In genomic region chr12:5363961-5364634, GRCm38 (mm10) we compare ENCODE assay signal across 12 mouse cellular contexts. TPM values are rescaled to one million over a fixed set of nuclear protein-coding genes. Genes with fewer than 3 reads are reported as not detected.
"Had no signal": no experiment of that assay in that cellular context is flagged by ENCODE, and none has a peak within 500 bp of the region (broad histone marks: within the 10 kb centered on the region; RNA-seq: fewer than 3 reads in every experiment).

No protein-coding gene starts in this region.

- H3K4me2 ChIP-seq: liver, embryonic 11.5 days; liver, embryonic 15.5 days had no signal

- H3K4me3 ChIP-seq: limb, embryonic 10.5 days; liver, embryonic 15.5 days had no signal

- DNase-seq: kidney, postnatal 10 days; kidney, postnatal 4 days; lung, adult 2 months; lung, postnatal 36 days; midbrain, embryonic 14.5 days; thymus, postnatal 4 days had no signal

- ATAC-seq: lung, postnatal 0 days had no signal

- H3K4me1 ChIP-seq: limb, embryonic 10.5 days; liver, embryonic 15.5 days had no signal

- H3K27me3 ChIP-seq: liver, embryonic 15.5 days had no signal

- H3K9me3 ChIP-seq: limb, embryonic 10.5 days; liver, embryonic 15.5 days had no signal

- H3K36me3 ChIP-seq: limb, embryonic 10.5 days; liver, embryonic 15.5 days had no signal

- H3K27ac ChIP-seq: limb, embryonic 10.5 days; liver, embryonic 15.5 days; stomach, postnatal 0 days had no signal

- H3K9ac ChIP-seq: liver, embryonic 15.5 days had no signal

RNA-seq across cellular contexts. Expression of gene Klhl29, which starts 11.4 kb away (rescaled TPM):
- total RNA-seq: megakaryocyte progenitor cell, adult 5-6 weeks had no signal
